Mouse (Mus musculus) CH12.LX (cell line): ENCODE measurements at regions not wholly inside any gene's neighbourhood (a gene's known extent, or its start where the extent isn't known, plus 50 kb on each side); places are given as distances from the start of the nearest gene placed in this dataset.

ENCODE experiments used
- DNase-seq: peaks from one replicate; pipeline ENCODE4 v3.0.0-alpha.2; 2013; ENCODE audit errors: extremely low read depth
- H3K27ac ChIP-seq: 2 replicates; pipeline ENCODE4 v1.5.1; 2012; ENCODE audit warnings: low read depth, mild to moderate bottlenecking, control low read depth, moderate library complexity; ENCODE audit not compliant: insufficient read depth
- H3K27me3 ChIP-seq: replicated peaks from 2 replicates; pipeline ENCODE3; 2012; ENCODE audit warnings: inconsistent platforms
- H3K36me3 ChIP-seq, 2 experiments: replicated peaks in 1 of 2; 2 replicates each; pipeline versions ENCODE3 to v1.6.1; 2012; ENCODE audit warnings: inconsistent platforms in 1 of 2, low read length in 1 of 2, mild to moderate bottlenecking in 1 of 2, mixed read lengths in 1 of 2, moderate library complexity in 1 of 2; ENCODE audit not compliant: control insufficient read depth in 1 of 2, insufficient read depth in 1 of 2
- H3K4me1 ChIP-seq, 2 experiments: 2 replicates each; pipeline ENCODE4 v1.6.1; 2012; ENCODE audit warnings: inconsistent platforms in 1 of 2, moderate library complexity in 1 of 2; ENCODE audit not compliant: insufficient read depth in 2 of 2, control insufficient read depth in 1 of 2
- H3K4me2 ChIP-seq: 2 replicates; pipeline ENCODE4 v1.6.1; 2012; ENCODE audit warnings: low read depth, mild to moderate bottlenecking, control low read depth; ENCODE audit not compliant: poor library complexity, insufficient read depth, severe bottlenecking
- H3K4me3 ChIP-seq, 3 experiments: fragments of 150-350 bp in 1 of 3; sonication (generic) in 1 of 3; replicated peaks in 1 of 3; 2 replicates each; pipeline versions ENCODE3 to v1.5.1; 2011 to 2012; ENCODE audit warnings: low read depth in 2 of 3, low read length in 2 of 3, mild to moderate bottlenecking in 2 of 3, moderate library complexity in 2 of 3, control low read depth in 1 of 3, improper control_type of control experiment in 1 of 3, inconsistent platforms in 1 of 3, mixed read lengths in 1 of 3; ENCODE audit not compliant: poor library complexity in 1 of 3
- H3K79me2 ChIP-seq: replicated peaks from 2 replicates; pipeline ENCODE4 v1.6.1; 2012; ENCODE audit warnings: mild to moderate bottlenecking, moderate library complexity; ENCODE audit not compliant: control insufficient read depth, poor library complexity, insufficient read depth, severe bottlenecking; ENCODE audit errors: extremely low read depth
- H3K9ac ChIP-seq: 2 replicates; pipeline ENCODE4 v1.6.1; 2012; ENCODE audit warnings: low read depth, mild to moderate bottlenecking, control low read depth, moderate library complexity; ENCODE audit not compliant: insufficient read depth
- H3K9me3 ChIP-seq: replicated peaks from 2 replicates; pipeline ENCODE3; 2012; ENCODE audit warnings: low read length, inconsistent platforms, mixed read lengths
- BHLHE40 ChIP-seq: IDR thresholded peaks from 2 replicates; pipeline ENCODE4 v1.6.1; 2011; ENCODE audit warnings: mild to moderate bottlenecking, low read depth, low read length, improper control_type of control experiment
- CHD1 ChIP-seq: IDR thresholded peaks from 2 replicates; pipeline ENCODE4 v1.6.1; 2012; ENCODE audit warnings: low read depth, low read length, improper control_type of control experiment, inconsistent platforms
- EP300 ChIP-seq: IDR thresholded peaks from 2 replicates; pipeline ENCODE4 v1.6.1; 2011; ENCODE audit warnings: low read length, improper control_type of control experiment
- ETS1 ChIP-seq: conservative IDR thresholded peaks from 2 replicates; pipeline ENCODE4 v1.6.1; 2012; ENCODE audit warnings: low read depth, mild to moderate bottlenecking, inconsistent platforms, low read length, improper control_type of control experiment, moderate library complexity
- HCFC1 ChIP-seq: IDR thresholded peaks from 2 replicates; pipeline ENCODE4 v1.6.1; 2012; ENCODE audit warnings: low read depth, mild to moderate bottlenecking, inconsistent platforms, low read length, improper control_type of control experiment
- JUN ChIP-seq: IDR thresholded peaks from 2 replicates; pipeline ENCODE4 v1.6.1; 2011; ENCODE audit warnings: low read depth, mild to moderate bottlenecking, low read length, improper control_type of control experiment, moderate library complexity; ENCODE audit not compliant: insufficient read depth
- JUND ChIP-seq: conservative IDR thresholded peaks from 2 replicates; pipeline ENCODE4 v1.6.1; 2011; ENCODE audit warnings: low read depth, low read length, improper control_type of control experiment
- KAT2A ChIP-seq: IDR thresholded peaks from 2 replicates; pipeline ENCODE4 v1.6.1; 2012; ENCODE audit warnings: low read length, improper control_type of control experiment, inconsistent platforms; ENCODE audit not compliant: insufficient replicate concordance
- MAFK ChIP-seq: IDR thresholded peaks from 2 replicates; pipeline ENCODE4 v1.6.1; 2011; ENCODE audit warnings: low read length, improper control_type of control experiment; ENCODE audit not compliant: insufficient replicate concordance
- MAX ChIP-seq: IDR thresholded peaks from 2 replicates; pipeline ENCODE4 v1.6.1; 2011; ENCODE audit warnings: low read length, improper control_type of control experiment
- MEF2A ChIP-seq: IDR thresholded peaks from 2 replicates; pipeline ENCODE4 v1.6.1; 2014; ENCODE audit warnings: low read depth, mild to moderate bottlenecking, inconsistent platforms, low read length, improper control_type of control experiment, borderline replicate concordance
- NELFE ChIP-seq: IDR thresholded peaks from 2 replicates; pipeline ENCODE4 v1.6.1; 2011; ENCODE audit warnings: low read depth, low read length, improper control_type of control experiment
- NRF1 ChIP-seq: IDR thresholded peaks from 2 replicates; pipeline ENCODE4 v1.6.1; 2014; ENCODE audit warnings: low read depth, mild to moderate bottlenecking, inconsistent platforms, low read length, improper control_type of control experiment, moderate library complexity
- POLR2A ChIP-seq: IDR thresholded peaks from 2 replicates; pipeline ENCODE4 v1.6.1; 2011; ENCODE audit warnings: low read depth, mild to moderate bottlenecking, improper control_type of control experiment, low read length
- RCOR1 ChIP-seq: conservative IDR thresholded peaks from 2 replicates; pipeline ENCODE4 v1.6.1; 2012; ENCODE audit warnings: low read depth, mild to moderate bottlenecking, inconsistent platforms, low read length, improper control_type of control experiment
- SMC3 ChIP-seq: IDR thresholded peaks from 2 replicates; pipeline ENCODE4 v1.6.1; 2011; ENCODE audit warnings: low read depth, low read length, improper control_type of control experiment
- USF1 ChIP-seq: IDR thresholded peaks from 2 replicates; pipeline ENCODE4 v1.6.1; 2014; ENCODE audit warnings: low read depth, mild to moderate bottlenecking, inconsistent platforms, low read length, improper control_type of control experiment
- USF2 ChIP-seq: conservative IDR thresholded peaks from 2 replicates; pipeline ENCODE4 v1.6.1; 2011; ENCODE audit warnings: low read depth, low read length, improper control_type of control experiment
- ZKSCAN1 ChIP-seq: IDR thresholded peaks from 2 replicates; pipeline ENCODE4 v1.6.1; 2012; ENCODE audit warnings: low read depth, inconsistent platforms, low read length, improper control_type of control experiment, borderline replicate concordance
- ZMIZ1 ChIP-seq: IDR thresholded peaks from 2 replicates; pipeline ENCODE4 v1.6.1; 2012; ENCODE audit warnings: low read depth, mild to moderate bottlenecking, inconsistent platforms, low read length, improper control_type of control experiment
- dilution Hi-C: fragments of 300-500 bp; cut with MboI; formaldehyde crosslinking; loops from 2 replicates; pipeline ENCODE4 v1.14.3; 2020; ENCODE audit warnings: low sequenced_read_pairs; ENCODE audit not compliant: extremely low pct_unique_long_range_greater_than_20kb, extremely low pct_ligation_motif_present
- in situ Hi-C: fragments of 300-500 bp; cut with MboI; formaldehyde crosslinking; loops from 3 replicates; pipeline ENCODE4 v1.14.3; 2019; ENCODE audit warnings: low sequenced_read_pairs, low pct_ligation_motif_present, low pct_unique_long_range_greater_than_20kb, mixed read lengths

GRCm38 (mm10) chr9:41879080-41879479 is 245.0 kb downstream of the Sorl1 start:
- no peaks in the 10 kb centered on the region for H3K9me3 ChIP-seq
- no peak overlapping the region for H3K9ac ChIP-seq
- H3K79me2 ChIP-seq: no peaks in the 10 kb centered on the region
- dilution Hi-C loops (no loop called here), in situ Hi-C loops (no loop called here)
- no peak overlapping the region for H3K4me3 ChIP-seq
- no peak overlapping the region for H3K4me2 ChIP-seq
- no peak for DNase-seq
- TF ChIP-seq MAFK (no peak), ETS1 (no peak), SMC3 (no peak), USF1 (no peak), HCFC1 (no peak)
- no peaks in the 10 kb centered on the region for H3K27me3 ChIP-seq
- peaks cover 0 to 14% of the 10 kb centered on the region in 2 experiments; a peak in 2 of 4 replicates for H3K4me1 ChIP-seq
- no peaks in the 10 kb centered on the region for H3K36me3 ChIP-seq
- H3K27ac ChIP-seq: no peak overlapping the region

- no peak overlapping the region for H3K27ac ChIP-seq
- no peaks in the 10 kb centered on the region for H3K36me3 ChIP-seq
- H3K79me2 ChIP-seq: no peaks in the 10 kb centered on the region
- no peak overlapping the region for H3K4me3 ChIP-seq
- H3K4me1 ChIP-seq: peaks cover 0 to 4% of the 10 kb centered on the region in 2 experiments; a peak in 1 of 4 replicates
- TF ChIP-seq USF2 (no peak), JUND (no peak), JUN (no peak)
- no peaks in the 10 kb centered on the region for H3K27me3 ChIP-seq
- no peak overlapping the region for H3K9ac ChIP-seq
- no peaks in the 10 kb centered on the region for H3K9me3 ChIP-seq
- DNase-seq: no peak
- no peak overlapping the region for H3K4me2 ChIP-seq
- dilution Hi-C loops (no loop called here), in situ Hi-C loops (no loop called here)
These were observed 263.0 kb downstream of the Sorl1 start for GRCm38 (mm10) chr9:41861136-41861535.

- H3K79me2 ChIP-seq: no peaks in the 10 kb centered on the region
- H3K4me1 ChIP-seq: peaks cover 0 to 4% of the 10 kb centered on the region in 2 experiments; a peak in 1 of 4 replicates
- no peak overlapping the region for H3K27ac ChIP-seq
- no peak overlapping the region for H3K4me3 ChIP-seq
- in situ Hi-C loops: no loop called here
- H3K4me2 ChIP-seq: no peak overlapping the region
- DNase-seq: no peak
- H3K36me3 ChIP-seq: no peaks in the 10 kb centered on the region
- no peaks in the 10 kb centered on the region for H3K9me3 ChIP-seq
- H3K27me3 ChIP-seq: no peaks in the 10 kb centered on the region
- H3K9ac ChIP-seq: no peak overlapping the region
- TF ChIP-seq EP300 (no peak), JUN (no peak), CHD1 (no peak), USF1 (no peak), MAX (no peak), KAT2A (no peak), ZMIZ1 (no peak), POLR2A (no peak), ETS1 (no peak), NELFE (no peak), BHLHE40 (no peak), MEF2A (no peak), NRF1 (no peak), RCOR1 (no peak), ZKSCAN1 (no peak)
- dilution Hi-C loops: no loop called here
These were observed 263.4 kb downstream of the Sorl1 start for GRCm38 (mm10) chr9:41860681-41861080.
